Mouse (Mus musculus): ENCODE data around the gene Bicral. TPM values are rescaled to one million over a fixed set of nuclear protein-coding genes. Genes with fewer than 3 reads are reported as not detected.
"Not testable (repeated sequence)": the region's sequence is repeated elsewhere in the genome, so short reads cannot be mapped to it uniquely, and the experiment has no call there.

Gene Bicral
- total RNA-seq, 2 experiments from 2014 or later = 7.5 to 9.2 TPM

GRCm38 (mm10) chr17:46875626-46876025 is 17.3 kb upstream of the Bicral start:
- DNase-seq = no peak

DNA sequence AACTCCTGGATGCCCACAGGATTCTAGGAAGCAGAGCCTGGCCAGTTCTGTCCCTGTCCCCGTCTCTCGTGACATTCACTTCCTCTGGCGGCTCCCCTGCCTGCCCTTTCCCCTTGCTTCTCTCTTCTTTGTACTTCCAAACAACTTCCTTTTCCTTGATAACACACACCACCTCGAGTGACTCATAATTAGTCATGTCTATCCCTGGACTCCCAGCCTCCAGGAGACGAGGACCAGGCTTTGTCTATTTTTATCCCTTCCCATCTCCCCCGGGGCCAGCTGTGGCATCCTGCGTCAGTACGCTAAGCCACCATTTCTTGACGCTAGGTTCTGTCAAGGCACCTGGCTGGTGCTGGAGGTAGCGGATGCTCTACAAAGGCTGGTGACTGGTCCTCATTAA is 15.9 kb upstream of the Bicral start:
- DNase-seq = no peak

GRCm38 (mm10) chr17:46872806-46873205 is 14.5 kb upstream of the Bicral start:
- DNase-seq = no peak

GRCm38 (mm10) chr17:46870913-46871312 is 12.6 kb upstream of the Bicral start:
- no peak for DNase-seq

DNA sequence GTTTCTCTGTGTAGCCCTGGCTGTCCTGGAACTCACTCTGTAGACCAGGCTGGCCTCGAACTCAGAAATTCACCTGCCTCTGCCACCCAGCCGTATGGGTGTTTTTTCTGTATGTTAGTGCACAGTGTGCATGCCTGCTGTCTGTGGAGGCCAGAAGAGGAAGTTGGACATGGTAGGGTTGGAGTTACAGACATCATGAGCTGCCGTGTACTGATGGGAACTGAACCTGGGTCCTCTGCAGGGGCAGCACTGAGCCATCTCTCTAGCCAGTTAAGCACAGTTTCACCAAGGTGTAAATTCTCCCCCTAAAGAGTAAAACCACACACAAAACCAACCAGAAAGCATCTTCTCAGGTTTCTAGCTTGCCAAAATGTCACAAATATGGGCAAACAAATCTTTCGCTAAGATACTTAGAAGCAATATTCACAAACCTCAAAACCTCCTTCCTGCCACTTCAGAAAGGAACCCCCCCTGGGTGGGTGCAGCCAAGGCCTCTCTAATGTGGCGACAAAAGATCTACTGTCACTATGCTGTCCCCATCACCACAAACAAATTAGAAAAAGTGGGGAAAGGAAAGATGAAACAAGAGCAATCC is 12.0 kb upstream of the Bicral start:
- DNase-seq = no peak

- DNase-seq = no peak
Measured at GRCm38 (mm10) chr17:46866836-46867235, 8.6 kb upstream of the Bicral start.

GRCm38 (mm10) chr17:46864566-46865195 is 6.4 kb upstream of the Bicral start:
- DNase-seq = no peak

- DNase-seq = no peak
Measured at GRCm38 (mm10) chr17:46860120-46860519, 1.8 kb upstream of the Bicral start.

DNA sequence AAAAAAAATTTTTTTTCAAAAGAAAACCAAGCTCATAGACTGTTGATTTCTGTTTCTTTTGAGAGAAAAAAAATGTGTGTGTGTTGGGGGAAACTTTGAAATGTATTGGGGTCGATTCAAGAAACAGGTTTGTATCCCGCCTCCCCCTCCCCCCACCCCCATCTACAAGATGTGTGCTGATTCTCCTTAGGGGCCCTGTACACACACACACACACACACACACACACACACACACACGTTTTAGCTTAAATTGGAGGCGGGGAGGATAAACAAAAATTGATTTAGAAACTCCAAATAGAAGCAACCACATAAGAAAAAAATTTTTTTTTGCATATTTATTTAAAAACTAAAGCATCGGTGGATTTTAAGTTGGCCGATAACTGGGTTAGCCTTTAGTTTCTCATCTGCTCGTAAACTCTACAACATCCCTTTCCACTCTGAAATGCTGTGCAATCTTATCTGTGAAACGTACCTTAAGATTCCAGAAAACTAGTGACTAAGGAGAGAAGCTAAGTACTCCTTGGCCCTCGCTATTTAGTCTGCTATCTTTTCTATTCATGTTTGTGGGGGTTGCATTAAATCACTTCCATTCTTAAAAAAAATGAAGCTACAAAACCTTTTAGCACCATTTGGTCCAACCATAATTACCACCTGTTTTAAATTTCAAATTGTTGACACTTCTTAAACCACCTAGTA is 615 bp upstream of the Bicral start:
- no peak for DNase-seq

GRCm38 (mm10) chr17:46857361-46857902 is 850 bp downstream of the Bicral start:
- DNase-seq = peak; percentile 88

DNA sequence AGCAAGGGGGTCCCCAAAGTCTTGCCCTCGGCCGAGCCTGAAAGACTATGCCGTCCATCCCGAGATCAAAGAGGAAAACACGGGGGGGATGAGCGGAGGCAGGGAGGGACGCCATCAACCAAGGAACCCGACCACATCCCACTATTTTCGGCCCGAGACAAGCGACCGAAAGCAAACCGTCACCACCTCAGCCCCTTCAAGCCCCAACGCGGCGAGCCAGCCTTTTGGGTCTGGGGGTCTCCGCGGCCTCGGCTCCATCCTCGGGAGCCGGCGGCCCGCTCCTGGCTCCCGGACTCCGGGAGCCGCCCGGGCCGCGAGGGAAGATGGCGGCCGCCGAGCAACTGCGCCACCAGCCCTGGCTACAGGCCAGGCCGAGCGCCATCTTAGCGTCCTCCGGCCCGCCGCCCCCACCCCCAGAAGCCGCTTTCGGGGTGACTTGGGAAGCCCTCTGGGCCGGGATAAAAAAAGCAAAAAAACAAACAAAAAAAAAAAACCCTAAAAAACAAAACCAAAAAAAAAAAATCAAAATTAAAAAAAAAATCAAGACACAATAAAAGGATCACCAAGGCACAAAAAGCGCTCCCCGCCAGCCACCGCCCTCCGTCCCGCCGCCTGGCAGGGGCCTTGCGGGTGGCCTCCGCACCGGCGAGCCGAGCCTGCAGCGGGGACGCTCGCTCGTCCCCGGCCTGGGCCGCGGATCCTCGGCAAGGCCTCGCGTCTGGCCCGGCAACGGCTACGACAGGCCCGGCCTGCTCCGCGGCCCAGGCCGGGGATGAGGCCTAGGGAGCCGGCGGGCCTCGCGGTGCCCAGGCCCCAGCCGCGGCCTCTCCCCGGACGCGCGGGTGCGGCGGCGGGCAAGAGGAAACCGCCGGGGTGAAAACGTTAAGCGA is 1.6 kb downstream of the Bicral start:
- DNase-seq = peak; percentile 81

DNA sequence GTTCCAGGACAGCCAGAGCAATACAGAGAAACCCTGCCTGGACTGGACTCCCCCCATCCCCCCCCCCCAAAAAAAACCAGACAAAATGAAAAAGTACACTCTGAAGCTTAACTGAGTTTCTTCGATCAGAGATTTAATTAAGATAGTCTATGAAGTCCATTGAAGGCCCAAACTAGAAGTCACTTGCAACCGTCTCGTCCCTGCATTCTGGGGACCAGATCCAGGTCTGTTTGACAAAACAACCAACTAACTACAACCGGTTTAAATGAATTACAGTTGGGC is 2.2 kb downstream of the Bicral start:
- DNase-seq = no peak

DNA sequence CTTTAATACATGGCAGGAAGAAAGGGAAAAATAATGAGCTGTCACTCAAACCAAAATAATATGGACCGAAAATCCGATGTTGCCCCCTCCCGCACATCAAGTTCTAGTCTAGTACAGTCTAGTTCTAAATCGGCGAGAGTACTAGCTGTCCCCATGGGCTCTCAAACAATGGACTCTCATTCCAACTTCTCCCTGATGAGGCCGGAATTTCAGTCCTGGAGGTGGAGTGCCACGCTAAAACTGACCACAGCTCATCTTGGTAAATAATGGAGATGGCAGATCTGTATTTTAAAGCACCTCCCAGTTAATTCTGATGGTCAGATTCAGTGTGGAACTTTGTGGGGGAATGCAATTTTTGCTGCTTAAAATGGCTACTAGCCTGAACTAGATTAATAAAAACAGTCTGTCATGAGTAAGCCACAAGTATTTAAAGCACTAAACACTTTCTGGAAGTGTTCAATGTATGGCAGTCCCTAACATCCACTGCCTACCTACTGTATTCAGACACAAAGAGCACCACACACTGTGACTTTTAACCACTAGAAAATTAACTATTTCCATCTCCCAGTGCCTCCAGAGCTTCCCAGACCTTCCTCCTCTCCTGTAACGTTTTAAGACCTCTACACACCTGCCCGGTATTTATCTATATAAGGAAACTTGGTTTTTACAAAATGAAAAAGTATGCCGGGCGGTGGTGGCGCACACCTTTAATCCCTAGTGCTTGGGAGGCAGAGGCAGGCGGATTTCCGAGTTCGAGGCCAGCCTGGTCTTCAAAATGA is 2.8 kb downstream of the Bicral start:
- no peak for DNase-seq

- DNase-seq = no peak
Measured at GRCm38 (mm10) chr17:46854640-46855110, 3.6 kb downstream of the Bicral start.

DNA sequence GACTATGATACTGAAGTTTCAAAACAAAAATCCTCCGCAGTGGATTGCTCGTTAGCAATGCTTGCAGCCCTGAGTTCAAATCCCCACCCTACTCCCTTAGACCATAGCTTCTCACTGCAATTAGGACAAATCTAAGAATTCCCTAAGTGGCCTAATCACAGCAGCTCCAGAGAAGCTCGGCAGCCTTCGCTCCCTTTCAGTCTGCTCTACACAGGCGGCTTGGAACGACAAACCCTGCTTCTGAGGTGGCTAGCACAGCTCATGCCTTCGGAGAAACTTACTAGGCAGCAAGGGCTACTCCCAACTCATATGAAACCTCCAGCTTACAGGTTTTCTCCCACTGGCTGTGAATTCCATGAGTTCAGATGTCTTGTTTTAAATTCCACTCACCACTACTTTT is 4.2 kb downstream of the Bicral start:
- DNase-seq = no peak

DNA sequence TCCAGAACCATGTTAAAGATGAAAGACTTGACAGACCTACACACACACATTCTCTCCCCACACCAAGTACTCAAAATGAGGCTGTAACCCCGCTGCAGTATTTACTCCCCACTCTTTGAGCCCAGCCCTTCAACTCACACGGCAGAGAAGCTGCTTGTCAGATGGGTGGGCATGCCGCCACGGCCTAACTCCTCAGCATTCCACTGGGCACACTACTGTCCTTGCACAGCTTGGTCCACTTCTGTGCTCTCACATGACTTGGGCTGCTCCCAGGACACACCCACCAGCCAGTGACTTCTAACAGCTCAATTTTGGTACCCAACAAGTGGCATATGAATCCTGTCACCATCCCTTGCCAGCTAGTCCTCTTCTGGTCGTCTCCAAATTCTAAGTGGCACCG is 5.0 kb downstream of the Bicral start:
- peak; percentile 68 for DNase-seq

- no peak for DNase-seq
Measured at GRCm38 (mm10) chr17:46852725-46853124, 5.6 kb downstream of the Bicral start.

DNA sequence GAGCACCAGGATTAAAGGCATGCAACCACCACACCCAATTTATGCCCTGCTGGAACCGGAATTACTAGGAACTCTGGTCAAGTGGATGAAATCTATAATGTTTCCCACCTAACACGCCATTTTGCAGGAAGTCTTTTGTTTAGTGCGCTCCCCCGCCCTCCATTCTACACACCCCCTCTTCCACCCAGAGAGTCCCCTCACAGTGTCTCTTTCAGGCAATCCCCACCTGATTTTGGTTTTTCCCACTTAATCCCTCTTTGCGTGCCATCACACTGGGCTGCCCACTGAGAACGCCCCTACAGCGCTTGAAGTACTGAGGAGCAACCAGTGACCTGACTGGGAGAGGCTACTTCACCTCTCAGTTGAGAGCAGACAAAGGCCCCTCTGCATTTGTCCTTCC is 11.1 kb downstream of the Bicral start:
- no peak for DNase-seq

DNA sequence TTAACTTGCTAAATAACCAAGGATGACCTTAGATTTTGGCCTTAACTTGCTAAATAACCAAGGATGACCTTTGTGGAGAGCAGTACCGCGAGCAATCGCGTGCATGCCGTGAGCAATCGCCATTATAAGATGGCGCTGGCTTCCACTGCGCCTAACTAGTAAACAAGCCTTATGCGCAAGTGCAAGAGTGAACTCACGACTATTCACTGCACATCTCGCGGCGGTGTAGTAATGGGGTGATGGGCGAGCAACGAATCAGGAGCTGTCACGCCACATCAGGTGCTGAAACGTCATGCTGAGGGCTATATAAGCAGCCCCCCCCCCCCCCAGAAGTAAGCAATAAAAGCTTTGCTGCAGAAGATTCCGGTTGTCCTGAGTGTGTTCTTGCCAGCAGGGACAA is 11.7 kb downstream of the Bicral start:
- DNase-seq = not testable (repeated sequence)

GRCm38 (mm10) chr17:46845262-46845661 is 13.0 kb downstream of the Bicral start:
- DNase-seq = no peak

DNA sequence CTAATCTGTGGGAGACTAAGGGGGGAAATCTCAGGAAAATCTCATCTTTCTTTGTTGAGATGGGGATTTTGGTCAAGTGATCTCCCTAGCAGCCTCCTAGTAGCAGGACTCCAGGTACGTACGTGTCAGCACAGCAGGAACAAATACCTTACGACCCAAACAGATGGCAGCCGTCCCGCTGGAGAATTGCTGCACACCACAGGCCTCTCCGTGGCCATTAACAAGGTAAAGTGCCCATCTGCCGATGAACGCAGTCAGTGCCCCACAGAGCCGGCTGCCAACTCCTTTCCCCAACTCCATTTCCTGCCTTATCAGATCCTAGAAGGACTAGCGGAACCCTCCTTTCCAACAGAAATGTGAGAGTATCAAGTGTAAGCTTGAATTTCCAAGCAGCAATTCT is 13.5 kb downstream of the Bicral start:
- DNase-seq = no peak

- DNase-seq = no peak
Measured at GRCm38 (mm10) chr17:46843716-46844115, 14.6 kb downstream of the Bicral start.
